Mouse (Mus musculus) megakaryocyte progenitor cell, adult 5-6 weeks (primary cell): ENCODE measurements around the gene Snapc4. TPM values are rescaled to one million over a fixed set of nuclear protein-coding genes. Genes with fewer than 3 reads are reported as not detected.
A peak's percentile ranks its signal among the peaks of the same experiment; 100 is the strongest.

Source experiments
- ATAC-seq: replicated peaks from 2 replicates; pipeline ENCODE4 v1.8.0; 2016; ENCODE audit warnings: mild to moderate bottlenecking, moderate TSS enrichment, inconsistent platforms; ENCODE audit not compliant: poor library complexity
- total RNA-seq, 2 experiments: library from RNA; stranded (forward) in 1 of 2; stranded (reverse) in 1 of 2; fragments of 157-497, 149-512 nt in 1 of 2; fragments of 200-1000 nt in 1 of 2; gene quantifications; 2 replicates each; pipeline versions ENCODE4 v1.2.3 to v1.2.4; 2015 to 2017

Snapc4 gene
- total RNA-seq, 2 experiments from 2014 or later: 23.2 to 35.6 TPM

GRCm38 (mm10) chr2:26342044-26342443, 38.4 kb downstream of the Snapc4 start:
- no peak for ATAC-seq

GRCm38 (mm10) chr2:26341510-26341981, 38.9 kb downstream of the Snapc4 start:
- ATAC-seq: no peak

GRCm38 (mm10) chr2:26339204-26339551, 41.3 kb downstream of the Snapc4 start:
- ATAC-seq: no peak

- ATAC-seq: no peak
These were observed 41.9 kb downstream of the Snapc4 start for GRCm38 (mm10) chr2:26338302-26339203.

- no peak for ATAC-seq
These were observed 49.8 kb downstream of the Snapc4 start for GRCm38 (mm10) chr2:26330702-26331101.

GRCm38 (mm10) chr2:26330056-26330468, 50.4 kb downstream of the Snapc4 start:
- ATAC-seq: no peak

- no peak for ATAC-seq
These were observed 51.1 kb downstream of the Snapc4 start for GRCm38 (mm10) chr2:26329402-26329801.

- peak; percentile 67 for ATAC-seq
These were observed 52.6 kb downstream of the Snapc4 start for GRCm38 (mm10) chr2:26327852-26328251.

- ATAC-seq: peak; percentile 89
These were observed 54.9 kb downstream of the Snapc4 start for GRCm38 (mm10) chr2:26325386-26326181.

GRCm38 (mm10) chr2:26324917-26325316, 55.5 kb downstream of the Snapc4 start:
- ATAC-seq: peak; percentile 53

- no peak for ATAC-seq
These were observed 56.7 kb downstream of the Snapc4 start for GRCm38 (mm10) chr2:26323589-26324325.

GRCm38 (mm10) chr2:26320245-26321185, 59.9 kb downstream of the Snapc4 start:
- no peak for ATAC-seq

GRCm38 (mm10) chr2:26319519-26320244, 60.8 kb downstream of the Snapc4 start:
- no peak for ATAC-seq

- no peak for ATAC-seq
These were observed 61.3 kb downstream of the Snapc4 start for GRCm38 (mm10) chr2:26319109-26319508.

- ATAC-seq: no peak
These were observed 62.3 kb downstream of the Snapc4 start for GRCm38 (mm10) chr2:26317991-26318672.

GRCm38 (mm10) chr2:26317371-26317770, 63.1 kb downstream of the Snapc4 start:
- no peak for ATAC-seq

GRCm38 (mm10) chr2:26316576-26317246, 63.7 kb downstream of the Snapc4 start:
- ATAC-seq: no peak

GRCm38 (mm10) chr2:26315925-26316311, 64.5 kb downstream of the Snapc4 start:
- ATAC-seq: peak; percentile 32; the same call in 1 of the 2 replicates
